Mouse (Mus musculus): ENCODE results near the gene Foxf1.

Foxf1 gene

DNA sequence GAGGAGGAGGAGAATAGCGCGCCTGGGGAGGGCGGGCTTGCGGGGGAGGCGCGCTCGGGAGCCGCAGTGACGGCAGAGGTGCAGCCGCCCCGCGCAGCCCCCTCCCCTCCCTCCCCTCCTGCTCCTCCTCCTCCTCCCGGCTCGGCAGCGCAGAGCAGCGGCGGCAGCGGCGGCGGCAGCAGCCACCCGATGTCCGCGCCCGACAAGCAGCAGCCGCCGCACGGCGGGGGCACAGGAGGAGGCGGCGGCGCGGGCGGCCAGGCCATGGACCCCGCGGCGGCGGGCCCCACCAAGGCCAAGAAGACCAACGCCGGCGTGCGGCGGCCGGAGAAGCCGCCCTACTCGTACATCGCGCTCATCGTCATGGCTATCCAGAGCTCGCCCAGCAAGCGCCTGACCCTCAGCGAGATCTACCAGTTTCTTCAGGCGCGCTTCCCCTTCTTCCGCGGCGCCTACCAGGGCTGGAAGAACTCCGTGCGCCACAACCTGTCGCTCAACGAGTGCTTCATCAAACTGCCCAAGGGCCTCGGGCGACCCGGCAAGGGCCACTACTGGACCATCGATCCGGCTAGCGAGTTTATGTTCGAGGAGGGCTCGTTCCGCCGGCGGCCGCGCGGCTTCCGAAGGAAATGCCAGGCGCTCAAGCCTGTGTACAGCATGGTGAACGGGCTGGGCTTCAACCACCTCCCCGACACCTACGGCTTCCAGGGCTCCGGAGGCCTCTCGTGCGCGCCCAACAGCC is at the start of gene Foxf1:
Foxf1 (plus strand) TSS at position 177 of the 742 bp plus-strand sequence.
- no peak for DNase-seq (ENCODE audit: low spot score in 2 of 2)

DNA sequence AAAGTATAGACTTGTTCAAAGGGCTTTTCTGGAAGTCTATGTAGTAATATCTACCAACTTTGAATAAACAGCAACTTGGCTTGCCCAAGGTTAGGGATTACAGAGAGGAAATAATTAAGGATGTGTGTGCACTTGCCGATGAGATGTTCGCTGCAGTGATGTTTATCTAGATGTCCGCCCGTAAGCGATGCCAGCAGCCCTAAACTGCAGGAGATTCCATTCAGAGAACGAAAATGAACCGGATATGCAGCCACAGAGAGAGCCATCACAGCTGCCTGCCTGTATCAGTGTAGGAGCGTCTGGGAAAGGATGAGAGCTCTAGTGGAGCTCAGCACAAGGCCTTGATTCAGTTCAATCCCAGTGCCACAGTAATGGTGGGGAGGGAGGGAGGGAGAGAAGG is 48.6 kb upstream of the Foxf1 start:
- no peak for DNase-seq (ENCODE audit: low spot score in 2 of 2)

DNA sequence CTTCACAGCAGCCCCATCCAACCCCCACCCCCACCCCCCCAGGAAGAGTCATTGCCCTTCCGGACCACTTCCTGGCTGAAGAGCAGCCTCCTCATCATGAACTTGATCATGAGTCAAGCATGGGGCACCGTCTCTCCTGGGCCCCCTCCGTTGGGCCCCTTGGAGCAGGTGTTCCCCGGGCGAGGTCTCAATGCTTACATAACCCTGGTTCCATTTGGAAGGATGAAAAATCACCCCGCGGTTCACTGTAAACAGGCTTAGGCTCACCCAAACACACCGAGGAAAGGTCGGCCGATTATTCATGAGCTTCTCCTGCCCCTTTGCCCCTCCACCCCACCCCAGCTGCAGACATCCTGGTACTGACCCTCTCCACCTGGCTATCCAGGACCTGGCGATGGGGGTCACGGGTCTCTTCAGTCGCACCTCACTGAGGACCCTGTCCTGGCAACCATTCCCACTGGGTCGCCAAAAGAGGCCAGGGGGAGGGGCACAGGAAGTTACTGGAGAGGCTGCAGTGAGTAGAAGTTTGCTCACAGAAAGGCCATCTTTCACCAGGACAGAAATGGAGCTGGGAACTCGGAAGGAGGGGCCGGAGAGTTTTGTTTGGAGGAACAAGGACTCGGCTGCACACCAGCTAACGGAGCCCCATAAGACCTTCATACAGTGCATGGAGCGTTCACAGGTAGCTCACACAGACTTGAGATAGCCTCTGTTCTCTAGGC is 40.3 kb upstream of the Foxf1 start:
- no peak for DNase-seq (ENCODE audit: low spot score in 2 of 2)

DNA sequence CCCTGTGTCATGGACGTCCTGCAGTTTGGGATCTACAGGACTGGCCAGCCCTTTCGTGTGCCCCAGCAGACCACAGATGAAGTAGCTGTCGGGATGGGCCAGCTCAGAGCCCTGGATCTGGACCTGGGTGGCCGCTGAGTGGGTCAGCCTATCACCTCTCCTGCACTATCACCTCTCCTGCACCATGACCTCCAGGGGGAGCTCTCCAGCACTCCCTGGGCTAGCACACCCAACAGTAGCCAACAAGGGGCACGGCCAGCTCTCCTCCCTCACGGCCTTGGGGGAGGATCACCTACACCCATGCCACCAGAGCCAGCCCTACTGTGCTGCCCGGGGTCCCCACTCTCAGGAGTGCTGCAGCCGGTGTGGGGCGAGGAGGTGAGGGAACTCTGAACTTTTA is 36.7 kb upstream of the Foxf1 start:
- no peak for DNase-seq (ENCODE audit: low spot score in 2 of 2)

DNA sequence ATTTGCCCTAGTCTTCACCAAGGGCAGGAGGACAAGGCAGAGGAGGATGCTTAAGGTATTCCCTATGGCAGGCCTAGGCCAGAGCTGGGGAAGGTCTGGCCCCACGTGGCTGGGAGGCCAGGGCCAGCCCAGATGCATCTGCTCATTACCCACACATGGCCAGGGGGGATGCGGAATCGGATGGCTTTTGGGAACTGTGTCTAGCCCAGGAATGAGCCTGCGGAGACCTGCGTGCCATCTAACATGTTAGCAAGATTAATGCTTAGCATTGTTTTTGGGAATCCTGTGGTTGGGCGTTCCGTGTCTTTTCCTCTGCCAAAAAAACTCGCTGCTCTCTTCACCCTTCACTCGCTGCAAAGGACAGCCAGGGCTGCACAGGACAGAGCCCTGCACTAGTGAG is 26.1 kb upstream of the Foxf1 start:
- DNase-seq (ENCODE audit: low spot score in 2 of 2): no peak

DNA sequence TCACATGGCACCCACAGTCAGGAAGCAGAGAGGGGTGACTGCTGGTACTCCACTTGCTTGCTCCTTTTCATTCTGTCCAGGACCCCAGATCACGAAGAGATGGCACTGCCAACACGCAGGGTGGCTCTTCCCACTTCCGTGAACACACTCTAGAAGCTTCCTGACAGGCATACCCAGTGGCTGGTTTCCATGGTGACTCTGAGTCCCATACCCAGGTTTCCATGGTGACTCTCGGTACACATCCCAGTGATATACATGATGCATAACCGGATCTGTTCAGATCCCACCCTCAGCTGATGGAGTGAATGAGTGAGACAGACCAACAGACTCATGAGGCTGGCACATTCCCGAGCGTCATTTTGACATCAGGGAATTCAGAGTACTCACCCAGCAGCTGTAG is 25.1 kb upstream of the Foxf1 start:
- no peak for DNase-seq (ENCODE audit: low spot score in 2 of 2)

DNA sequence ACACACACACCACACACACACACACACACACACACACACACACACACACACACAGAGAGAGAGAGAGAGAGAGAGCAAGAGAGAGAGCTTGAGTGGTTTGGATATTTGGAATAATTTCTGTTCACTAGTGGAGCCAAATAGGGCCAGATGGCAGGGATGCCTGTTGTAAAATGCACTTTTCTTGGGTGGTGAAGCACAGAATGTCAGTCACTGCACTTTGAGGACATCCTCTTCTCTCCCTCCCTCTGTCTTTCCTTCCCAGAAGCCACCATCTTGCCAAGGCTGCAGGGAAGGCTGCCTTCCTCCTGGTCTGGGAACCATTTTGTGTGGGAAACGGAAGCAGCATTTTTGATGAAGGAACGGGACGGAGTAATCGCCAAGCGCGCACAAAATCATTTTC is 21.7 kb upstream of the Foxf1 start:
- no peak for DNase-seq (ENCODE audit: low spot score in 2 of 2)

DNA sequence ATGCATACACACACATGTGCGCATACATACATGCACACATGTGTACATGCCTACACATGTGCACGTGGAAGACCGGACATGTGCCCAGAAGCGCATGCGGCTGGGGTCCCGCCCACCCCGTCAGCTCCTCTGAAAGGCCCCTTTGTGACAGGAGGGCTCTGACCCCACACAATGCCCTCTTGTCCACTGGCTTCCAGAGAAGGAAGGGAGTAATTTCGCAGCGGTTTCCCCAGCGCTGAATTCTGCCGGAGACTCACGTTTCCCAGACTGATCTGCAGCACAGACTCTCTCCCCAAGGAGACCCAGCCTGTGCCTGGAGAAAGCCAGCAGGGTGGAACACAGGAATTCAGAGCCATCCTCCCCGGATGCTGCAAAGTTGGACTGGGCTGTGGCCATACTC is 20.5 kb upstream of the Foxf1 start:
- no peak for DNase-seq (ENCODE audit: low spot score in 2 of 2)

DNA sequence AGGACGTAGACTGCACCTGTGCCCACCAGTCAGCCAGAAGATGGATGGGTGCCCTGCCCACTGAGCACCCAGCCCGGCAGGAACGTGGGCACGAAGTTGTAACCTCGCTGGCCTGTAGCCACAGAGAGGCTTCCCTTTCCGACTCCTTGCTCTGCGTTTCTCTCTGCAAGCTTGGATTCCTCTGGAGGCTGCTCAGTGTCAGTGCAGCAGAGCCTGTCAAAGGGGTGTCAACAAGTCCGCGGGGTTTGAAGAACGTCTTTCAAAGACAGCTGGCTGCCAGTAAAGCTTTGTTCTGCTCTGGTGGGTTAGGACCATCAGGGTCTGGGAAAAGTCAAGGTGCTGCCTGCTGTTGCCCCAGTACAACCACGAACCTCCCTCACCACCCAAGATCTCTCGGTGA is 12.7 kb upstream of the Foxf1 start:
- DNase-seq (ENCODE audit: low spot score in 2 of 2): no peak

DNA sequence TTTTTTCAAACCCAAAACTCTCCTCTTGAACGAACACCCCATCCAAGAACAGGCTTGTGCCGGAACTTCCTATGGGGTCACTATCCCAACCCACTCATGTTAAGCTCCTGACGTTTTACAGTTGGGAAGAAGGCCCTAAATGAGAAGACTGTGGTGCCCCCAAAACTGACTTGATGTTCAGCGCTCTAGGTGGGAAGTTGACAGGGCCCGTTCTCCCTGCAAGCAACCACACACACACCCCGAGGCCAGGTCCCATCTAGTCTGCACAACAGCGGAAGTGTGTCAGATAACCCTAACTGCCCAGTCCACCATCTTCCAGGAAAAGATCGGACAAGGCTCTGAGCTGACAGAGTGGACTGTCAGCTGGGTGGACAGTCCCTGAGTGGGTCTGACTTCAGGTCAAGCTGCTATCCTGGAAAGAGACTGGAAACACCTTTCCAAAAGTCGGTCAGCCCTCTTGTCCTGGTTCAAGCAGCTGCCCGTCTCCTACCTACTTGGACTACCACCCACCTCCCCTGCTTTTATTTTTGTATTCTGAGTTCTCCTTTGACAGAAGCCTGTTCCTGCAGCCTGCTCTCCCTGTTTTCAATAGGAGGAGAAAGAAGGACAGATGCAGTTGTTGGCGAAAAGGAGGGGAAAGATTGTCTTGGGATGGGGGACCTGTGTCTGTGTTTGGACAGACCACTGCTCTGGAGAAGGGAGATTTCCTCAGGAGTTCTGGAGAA is 11.6 kb upstream of the Foxf1 start:
- no peak for DNase-seq (ENCODE audit: low spot score in 2 of 2)

DNA sequence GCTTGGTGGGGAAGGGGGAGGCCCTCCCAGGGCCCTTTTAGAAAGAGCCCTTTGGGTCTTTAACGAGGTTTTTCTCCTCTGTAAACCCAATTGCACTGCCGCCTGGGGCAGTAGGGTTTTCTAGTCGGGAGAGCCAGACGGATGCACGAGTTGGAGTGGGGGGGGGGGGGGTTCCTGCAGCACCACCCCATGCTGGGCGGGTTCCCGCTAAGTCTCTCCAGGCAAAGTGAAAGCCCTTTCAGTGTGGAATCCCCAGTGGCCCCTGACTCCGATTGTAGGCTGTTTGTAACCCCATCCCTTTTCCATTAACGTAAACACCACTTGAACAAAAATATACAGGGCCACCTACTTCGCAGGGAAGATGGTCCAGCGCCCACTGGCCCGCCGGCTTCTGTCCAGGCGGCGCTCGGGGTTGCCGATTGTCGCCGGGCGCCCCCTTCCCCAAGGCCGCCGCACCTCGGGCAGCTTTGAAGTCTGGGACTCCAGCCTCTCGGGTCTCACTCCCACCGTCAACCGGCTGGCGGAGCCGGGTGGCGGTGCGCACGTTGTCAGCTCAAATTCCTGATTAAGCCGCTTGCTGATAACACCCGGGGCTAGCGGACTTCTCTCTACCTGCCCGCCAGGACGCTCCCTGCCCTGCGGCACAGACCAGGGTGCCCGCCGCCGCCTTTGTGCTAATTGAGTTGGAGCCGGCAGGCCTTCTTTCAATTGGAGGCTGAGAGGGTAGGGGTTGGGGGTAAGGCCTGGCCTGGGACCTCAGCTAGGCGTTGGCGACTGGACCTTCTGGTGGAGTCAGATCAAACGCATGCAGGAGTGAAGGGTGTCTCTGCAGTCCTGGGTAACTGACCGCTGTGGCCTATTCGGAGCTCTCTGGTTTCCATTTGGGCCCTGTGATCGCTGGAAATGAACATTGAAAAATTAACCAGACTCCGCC is 10.7 kb upstream of the Foxf1 start:
- DNase-seq (ENCODE audit: low spot score in 2 of 2): no peak

DNA sequence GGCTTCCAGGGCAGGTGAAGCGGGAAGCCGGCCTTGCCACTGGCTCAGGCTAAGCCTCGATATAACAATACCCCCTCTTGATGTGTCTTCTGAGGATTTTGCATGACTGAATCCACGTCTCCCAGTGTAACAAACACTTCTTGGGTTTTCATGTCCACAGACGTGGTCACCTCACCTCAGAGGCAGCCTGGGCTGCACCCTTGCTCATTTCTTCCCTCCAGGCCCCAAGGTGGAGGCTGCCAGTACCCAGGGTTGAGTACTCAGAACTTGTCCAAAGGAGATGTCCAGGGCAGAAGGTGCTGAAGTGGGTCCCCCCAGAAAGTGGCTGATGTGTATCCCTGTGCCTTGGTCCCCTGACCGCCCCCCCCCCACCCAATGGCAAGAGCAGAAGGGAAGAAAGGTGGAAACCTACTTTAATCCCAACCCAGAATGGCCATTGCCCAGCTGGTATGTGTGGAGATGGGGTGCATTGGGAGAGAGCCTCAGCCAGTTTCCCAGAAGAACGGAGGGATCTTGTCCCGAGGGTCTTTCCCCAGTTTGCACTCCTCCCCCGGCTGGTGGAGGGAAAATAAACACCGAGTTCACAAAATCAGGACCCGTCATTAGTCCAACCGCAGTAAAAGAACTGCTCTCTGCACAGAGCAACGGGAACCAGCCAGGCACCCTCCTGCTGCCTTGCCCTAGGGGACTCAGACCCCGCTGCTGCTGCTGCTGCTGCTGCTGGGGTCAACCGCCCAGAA is 9.9 kb upstream of the Foxf1 start:
- DNase-seq (ENCODE audit: low spot score in 2 of 2): no peak

DNA sequence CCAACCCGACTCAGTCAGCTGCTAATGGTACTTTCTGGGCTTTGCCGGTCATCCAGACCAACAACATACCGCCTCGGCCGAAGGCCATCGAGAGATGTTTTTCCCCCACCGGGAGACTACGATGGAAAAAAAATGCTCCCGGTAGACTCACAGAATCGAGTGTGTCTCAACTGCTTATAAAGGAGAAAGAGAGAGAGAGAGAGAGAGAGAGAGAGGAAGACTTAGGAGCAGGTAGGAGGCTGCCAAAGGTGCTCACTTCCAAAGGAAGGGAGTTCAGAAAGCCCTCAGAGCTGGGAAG is 9.4 kb upstream of the Foxf1 start:
- DNase-seq (ENCODE audit: low spot score in 2 of 2): no peak

DNA sequence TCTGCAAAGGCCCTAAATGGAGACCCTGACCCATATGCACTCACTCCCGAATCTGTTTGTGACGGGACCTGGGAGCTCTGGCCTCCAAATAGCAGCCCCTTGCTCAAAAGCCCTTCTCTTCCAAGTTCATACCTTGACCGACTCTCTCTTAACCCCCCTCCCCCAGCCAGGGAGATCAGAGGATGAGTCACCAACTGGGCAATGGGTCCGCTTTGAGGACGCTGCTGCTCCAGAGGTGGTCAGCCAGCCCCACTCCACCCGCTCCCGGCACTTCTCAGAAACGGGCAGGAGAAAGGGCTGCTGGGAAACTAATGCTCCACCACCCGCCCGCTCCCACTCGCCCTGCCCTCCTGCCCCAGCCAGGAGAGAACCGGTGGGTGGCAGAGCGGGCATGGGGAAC is 8.2 kb upstream of the Foxf1 start:
- DNase-seq (ENCODE audit: low spot score in 2 of 2): no peak

DNA sequence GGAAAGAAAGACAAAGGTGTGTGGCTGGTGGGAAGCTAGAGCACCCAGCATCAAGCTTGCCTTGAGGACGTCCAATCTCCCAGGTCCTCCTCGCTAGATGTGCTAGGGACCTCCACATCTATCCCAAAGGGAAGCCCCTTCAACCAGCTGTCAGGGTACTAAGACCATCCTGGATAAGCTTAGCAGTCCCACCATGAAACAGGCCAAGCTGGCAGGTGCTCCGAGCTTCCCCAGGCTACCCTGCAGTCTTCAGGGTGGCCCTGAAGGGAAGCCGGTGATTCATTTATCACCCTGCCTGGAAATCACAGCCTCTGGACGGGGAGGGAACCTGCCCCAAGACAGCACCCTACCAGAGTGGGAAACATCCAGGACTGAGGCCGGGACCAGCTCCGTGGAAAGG is 7.6 kb upstream of the Foxf1 start:
- DNase-seq (ENCODE audit: low spot score in 2 of 2): no peak

DNA sequence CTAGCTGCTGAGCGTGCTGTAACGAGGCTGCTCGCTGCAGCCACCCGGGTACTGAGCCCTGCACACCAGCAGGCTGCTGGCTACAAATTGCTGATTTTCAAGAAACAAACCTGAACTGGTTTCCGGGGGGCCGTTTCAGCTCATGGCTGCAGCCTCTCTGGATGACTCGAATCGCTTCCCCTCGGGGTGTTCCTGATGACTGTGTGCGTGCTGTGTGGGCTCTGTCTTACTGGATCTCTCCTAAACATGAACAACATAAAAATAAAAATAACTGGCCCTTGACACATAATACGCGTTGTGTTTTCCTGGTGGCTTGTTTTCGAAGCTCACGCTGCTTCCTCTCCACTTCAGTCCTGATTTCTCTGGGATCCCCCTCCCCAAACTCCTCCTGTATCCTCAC is 5.5 kb upstream of the Foxf1 start:
- DNase-seq (ENCODE audit: low spot score in 2 of 2): no peak

DNA sequence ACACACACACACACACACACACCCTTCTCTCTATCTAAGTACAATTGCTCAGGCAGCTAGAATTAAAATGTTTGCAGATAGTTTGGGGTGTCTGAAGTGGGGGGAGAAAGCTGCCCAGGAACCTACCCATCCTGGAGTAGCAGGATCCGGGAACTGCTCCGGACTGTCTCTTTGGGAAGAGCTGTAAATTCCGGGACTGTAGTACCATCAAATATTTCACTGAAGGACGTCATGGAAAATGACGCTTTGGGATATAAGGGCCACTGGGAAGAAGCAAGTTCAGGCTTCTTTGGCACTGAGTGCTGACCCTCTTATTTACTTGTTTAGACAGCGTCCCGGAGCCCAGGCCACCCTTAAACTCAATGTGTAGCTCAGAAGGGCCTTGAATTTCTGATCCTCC is 5.0 kb upstream of the Foxf1 start:
- DNase-seq (ENCODE audit: low spot score in 2 of 2): no peak

DNA sequence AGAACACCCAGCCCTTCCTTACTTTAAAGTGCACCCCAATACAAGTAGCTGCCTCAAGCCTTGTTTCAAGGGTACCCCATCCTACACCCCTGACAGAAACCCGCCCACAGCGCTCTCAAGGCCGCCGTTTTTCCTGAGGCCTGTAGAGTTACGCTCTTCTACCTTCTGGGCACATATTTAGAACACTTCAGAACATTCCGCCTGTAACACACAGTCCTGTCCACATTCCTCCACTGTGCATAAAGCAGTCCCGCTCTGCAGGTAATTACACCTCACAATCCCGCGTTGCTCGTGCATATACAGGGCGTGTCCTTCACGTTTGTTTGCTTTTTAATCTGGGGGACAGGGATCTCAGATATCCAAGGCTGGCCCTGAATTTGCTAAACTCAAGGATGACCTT is 4.2 kb upstream of the Foxf1 start:
- DNase-seq (ENCODE audit: low spot score in 2 of 2): no peak

DNA sequence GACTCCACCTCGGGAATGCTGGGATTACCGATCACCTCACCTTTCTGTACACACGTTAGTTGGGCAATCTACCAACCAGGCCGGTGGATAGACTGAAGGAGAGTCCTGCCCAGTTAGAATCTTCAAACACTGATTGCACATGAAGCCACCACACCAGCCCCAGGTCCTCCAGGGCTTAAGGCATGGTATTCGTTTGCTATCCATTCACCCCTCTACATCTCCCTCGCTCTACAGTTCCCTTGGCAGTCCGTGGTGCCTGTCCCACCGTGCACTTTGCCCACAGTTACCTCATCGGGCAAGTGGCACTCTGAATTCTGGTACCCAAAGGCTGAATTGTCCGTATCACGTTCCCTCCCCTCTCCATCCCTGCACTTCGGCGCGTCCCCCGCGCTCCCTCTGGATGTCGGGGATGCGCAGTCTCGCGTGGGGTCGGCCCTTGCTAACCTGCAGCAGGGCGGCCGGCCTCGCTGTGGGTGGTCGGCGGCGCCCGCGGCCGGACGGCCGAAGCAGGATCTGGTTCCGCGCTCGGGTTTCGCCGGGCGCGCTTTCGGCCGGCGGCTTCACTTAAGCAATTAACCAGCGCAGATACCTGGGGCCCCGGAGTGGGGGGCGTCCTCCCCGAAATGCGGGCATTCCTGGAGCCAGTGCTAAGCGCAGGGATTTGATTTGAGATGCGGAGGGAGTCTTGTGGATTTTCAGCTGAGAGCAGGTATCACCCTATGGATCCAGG is 3.7 kb upstream of the Foxf1 start:
- DNase-seq (ENCODE audit: low spot score in 2 of 2): no peak

DNA sequence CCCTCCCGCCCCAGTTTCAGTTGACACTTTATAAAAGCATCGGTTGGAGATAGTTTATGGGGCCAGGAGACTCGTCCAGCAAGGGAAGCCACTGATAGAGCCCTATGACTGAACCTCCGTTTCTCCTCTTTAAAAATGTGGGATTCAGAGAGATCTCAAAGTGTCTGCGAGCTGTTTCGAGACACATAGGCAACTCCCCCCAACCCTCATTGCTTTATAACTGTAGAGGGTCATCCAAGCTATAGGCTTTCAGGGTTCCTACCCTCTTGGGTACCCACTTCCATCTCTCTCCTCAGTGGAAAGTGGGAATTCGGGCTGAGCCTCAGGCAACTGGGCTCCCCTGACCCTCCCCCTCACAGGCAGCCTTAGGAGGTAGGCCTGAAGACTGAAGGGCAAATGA is 2.8 kb upstream of the Foxf1 start:
- no peak for DNase-seq (ENCODE audit: low spot score in 2 of 2)

Data from spleen, postnatal 4 days (tissue).